Mouse (Mus musculus) c-Kit-negative CD71-positive TER-119-positive erythroid progenitor cells, embryonic 14.5 days (primary cell): Measurements from ENCODE around the gene Tmem82.

ENCODE experiments used
- DNase-seq: peaks from one replicate; pipeline ENCODE4 v3.0.0-alpha.2; 2013; ENCODE audit warnings: low read depth, low spot score

The Tmem82 gene

GRCm38 (mm10) chr4:141617299-141617698 lies 1.1 kb downstream of the Tmem82 start:
- no peak for DNase-seq

GRCm38 (mm10) chr4:141616811-141617210 lies 1.6 kb downstream of the Tmem82 start:
- DNase-seq = no peak

GRCm38 (mm10) chr4:141614946-141615345 lies 3.5 kb downstream of the Tmem82 start:
- no peak for DNase-seq

- no peak for DNase-seq
Measured at GRCm38 (mm10) chr4:141609538-141609937, 8.9 kb downstream of the Tmem82 start.

GRCm38 (mm10) chr4:141605861-141606260 lies 12.6 kb downstream of the Tmem82 start, which contains the start of gene Fblim1:
Gene Fblim1 (minus strand): TSS chr4:141606096.
- DNase-seq = no peak

- DNase-seq = no peak
Measured at GRCm38 (mm10) chr4:141605421-141605820, 13.0 kb downstream of the Tmem82 start.

DNA sequence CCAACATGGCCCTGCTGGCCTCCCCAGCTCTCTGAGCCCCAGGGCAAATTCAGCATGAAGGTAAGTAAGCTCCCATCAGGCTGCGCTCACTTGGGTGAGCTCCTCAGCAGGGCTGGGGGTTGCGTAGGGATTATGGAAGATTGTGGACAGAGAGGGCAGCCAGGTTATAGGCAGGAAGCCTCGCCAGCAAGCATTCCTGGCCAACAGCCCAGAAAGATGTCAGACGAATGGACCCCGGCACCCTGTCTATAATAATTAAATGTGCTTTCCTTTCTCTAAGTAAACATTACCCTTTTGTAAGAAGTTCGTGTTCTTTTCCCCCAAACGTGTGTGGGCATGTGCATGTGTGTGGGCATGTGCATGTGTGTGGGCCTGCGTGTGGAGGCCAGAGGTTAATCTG lies 13.9 kb downstream of the Tmem82 start:
- DNase-seq = no peak

DNA sequence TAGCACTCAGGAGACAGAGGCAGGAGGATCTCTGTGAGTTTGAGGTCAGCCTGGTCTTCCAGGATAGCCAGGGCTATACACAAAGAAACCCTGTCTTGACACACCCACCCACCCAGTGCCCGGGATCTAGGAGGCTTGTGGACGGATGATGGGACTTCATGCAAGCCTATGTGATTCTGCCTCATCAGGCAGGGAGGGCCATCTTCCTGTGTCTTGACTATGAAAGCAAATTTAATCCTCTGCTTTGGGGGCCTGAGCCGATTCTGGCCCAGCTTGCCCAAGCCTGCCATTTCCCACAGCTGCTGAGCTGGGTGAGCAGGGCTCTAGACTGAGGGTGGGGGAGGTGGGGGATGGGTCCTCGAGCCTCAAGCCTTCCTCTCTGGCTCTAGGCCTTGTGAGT lies 14.5 kb downstream of the Tmem82 start:
- no peak for DNase-seq

DNA sequence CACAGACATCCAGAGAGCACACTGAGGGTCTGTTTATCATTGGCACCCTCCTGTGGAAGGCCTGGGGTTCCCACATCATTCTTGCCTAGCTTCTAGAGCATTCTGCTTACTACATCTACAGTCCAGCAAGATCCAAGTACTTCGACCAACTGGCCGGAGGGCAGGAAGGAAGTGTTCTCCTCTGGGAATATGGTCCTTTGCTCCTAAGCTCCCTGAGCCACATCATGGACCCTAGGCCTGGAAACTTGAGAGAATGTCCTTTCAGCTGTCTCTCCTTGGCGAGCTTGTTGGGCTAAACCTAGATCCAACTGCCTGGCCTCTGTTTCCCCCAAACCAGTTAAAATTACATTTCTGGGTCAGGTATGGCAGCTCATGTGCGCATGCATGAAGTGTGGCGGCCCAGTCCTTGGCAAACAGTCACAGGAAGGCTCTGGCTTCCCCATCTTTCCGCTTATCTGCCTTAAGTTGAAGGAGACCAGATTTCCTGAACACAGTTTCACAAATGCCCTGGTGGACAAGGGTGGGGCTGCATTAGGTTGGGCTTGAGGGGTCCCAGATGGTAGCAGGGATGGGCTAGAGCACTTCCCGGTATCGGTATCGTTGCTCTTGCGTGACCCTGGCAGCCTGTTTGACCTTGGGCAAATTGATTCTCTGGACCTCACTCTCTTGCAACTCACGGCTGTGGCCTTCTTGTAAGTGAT lies 15.8 kb downstream of the Tmem82 start:
- DNase-seq = no peak

- no peak for DNase-seq
Measured at GRCm38 (mm10) chr4:141601148-141601862, 17.1 kb downstream of the Tmem82 start.

GRCm38 (mm10) chr4:141600364-141600763 lies 18.1 kb downstream of the Tmem82 start:
- DNase-seq = no peak

GRCm38 (mm10) chr4:141599251-141600141 lies 18.9 kb downstream of the Tmem82 start:
- no peak for DNase-seq

GRCm38 (mm10) chr4:141598894-141599250 lies 19.6 kb downstream of the Tmem82 start:
- DNase-seq = no peak

- DNase-seq = no peak
Measured at GRCm38 (mm10) chr4:141598199-141598893, 20.1 kb downstream of the Tmem82 start.

DNA sequence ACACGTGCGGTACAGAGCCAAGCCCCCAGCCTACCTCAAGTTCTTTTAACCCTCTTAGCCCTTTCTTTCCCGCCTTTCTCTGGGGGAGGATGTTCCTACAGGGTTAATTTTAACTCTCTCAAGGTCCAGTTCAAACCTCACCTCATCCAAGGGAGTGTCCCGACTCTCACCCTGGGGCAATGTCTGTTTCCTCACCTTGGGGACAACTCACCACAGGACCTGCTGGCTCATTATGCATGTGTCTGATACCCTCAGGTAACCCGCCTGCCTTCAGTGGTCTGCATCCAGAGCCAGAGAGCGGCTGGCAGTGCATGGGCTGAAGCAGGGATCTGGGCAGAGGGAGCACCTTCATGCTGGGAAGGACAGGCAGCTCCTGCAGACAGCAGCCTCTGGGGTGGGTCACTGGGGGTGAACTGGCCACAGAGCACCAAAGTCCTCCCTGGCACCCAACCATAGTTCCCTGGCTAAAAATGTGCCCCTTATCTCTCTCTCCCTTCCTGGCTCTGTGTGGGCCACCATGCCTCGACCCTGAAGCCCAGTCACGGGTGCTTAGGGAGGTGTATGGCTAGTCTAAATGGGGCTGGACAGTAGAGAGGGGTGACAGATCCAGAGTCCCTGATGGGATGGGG lies 21.6 kb downstream of the Tmem82 start:
- no peak for DNase-seq

- DNase-seq = no peak
Measured at GRCm38 (mm10) chr4:141595605-141596268, 22.7 kb downstream of the Tmem82 start.

DNA sequence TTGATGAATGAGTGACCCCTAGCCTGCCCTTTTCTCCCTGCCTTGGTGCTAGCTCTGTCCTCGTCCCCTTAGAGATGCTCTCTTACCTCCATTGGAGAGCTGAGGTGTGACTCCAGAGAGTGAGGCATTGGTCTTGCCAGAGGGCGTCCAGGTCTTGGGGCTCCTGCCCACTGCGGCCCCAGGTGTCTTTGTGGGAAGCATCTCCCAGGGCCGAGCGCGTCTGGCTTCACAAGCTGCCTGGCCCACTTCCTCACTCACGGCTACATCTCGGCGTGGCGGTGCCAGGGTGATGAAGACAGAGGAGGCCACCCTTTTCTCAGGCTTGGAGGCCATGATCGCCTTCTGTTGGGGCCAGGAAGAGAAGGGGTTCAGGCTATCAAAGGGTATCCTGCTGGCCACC lies 23.3 kb downstream of the Tmem82 start:
- DNase-seq = no peak

- DNase-seq = peak; percentile 35
Measured at GRCm38 (mm10) chr4:141591547-141591946, 26.9 kb downstream of the Tmem82 start.

DNA sequence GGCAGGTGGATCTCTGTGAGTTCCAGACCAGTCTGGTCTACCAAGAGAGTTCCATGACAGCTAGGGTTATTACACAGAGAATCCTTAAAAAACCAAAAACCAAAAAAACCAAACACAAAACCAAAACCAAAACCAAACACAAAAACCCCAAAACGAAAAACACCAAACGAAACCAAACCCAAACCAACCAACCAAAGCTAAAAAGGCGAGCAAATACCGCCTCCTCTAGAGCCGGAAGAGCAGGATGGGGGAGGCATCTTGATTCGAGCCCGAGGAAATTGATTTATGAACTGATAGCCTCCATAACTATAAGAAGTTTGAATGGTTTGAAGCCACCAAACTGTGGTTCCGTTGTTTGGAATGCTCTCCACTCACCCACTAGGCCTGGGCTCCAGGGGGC lies 34.5 kb downstream of the Tmem82 start:
- DNase-seq = no peak

DNA sequence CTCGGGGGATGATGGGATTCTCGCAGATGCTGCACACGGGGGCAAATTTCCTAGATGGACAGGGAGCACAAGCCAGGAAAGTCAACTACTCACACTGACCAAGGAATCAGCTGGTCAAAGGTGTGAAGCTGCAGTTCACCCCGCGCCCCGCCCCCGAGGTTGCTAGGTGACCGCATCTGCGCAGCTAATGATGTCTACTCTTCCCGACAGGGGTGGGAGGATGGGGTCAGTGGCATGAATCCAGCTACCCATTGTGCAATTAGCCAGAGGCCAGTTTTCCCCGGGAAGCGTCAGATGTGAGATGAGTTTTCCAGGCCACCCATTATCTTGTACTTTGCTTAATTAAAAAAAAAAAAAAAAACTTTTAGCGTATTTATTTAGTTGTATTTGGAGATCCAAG lies 37.4 kb downstream of the Tmem82 start:
- DNase-seq = no peak

GRCm38 (mm10) chr4:141578833-141579232 lies 39.6 kb downstream of the Tmem82 start:
- DNase-seq = no peak
